Mouse (Mus musculus) mesoderm, embryonic 11.5 days (tissue): Measurements from ENCODE around the gene Kiss1.

Experiments
- DNase-seq: peaks from one replicate; pipeline ENCODE4 v3.0.0-alpha.2; 2012; ENCODE audit warnings: low read depth, low spot score

The Kiss1 gene

GRCm38 (mm10) chr1:133362103-133362502 lies 40.4 kb downstream of the Kiss1 start:
- DNase-seq = no peak

DNA sequence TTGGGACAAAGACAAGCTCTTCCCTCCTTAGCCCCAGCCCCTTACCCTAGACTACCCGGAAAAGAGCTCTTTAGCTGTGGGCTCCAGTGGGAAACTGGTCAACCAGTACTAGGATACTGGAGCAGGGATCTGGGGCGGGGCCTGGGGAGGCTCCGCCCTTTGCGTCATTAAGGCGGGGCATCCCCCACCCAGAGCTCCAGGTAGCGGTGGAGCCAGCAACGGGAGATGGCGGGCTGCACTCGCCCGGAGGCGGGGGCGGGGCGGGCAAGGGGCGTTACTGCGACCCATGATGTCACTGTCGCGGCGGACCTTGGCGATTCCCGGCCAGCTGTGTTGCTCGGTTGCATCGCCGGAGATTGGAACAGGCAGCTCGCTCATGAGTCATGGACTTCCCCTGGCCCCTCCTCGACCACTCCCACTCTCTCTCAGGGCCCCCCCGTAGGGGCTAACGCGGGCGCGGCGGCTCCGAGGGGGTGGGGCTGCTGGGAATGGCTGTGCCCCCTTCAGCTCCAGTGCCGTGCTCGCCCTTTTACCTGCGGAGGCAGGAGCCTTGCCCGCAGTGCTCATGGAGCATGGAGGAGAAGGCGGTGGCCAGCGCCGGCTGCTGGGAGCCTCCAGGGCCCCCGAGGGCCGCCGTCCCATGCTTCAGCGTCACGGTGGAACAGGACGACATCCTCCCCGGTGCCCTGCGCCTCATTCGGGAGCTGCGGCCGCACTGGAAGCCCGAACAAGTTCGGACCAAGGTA lies 41.8 kb downstream of the Kiss1 start, which contains the start of gene Etnk2:
Gene Etnk2 (plus strand): TSS at position 297 of the 746 bp plus-strand sequence.
- peak; percentile 91 for DNase-seq

- DNase-seq = no peak
These were observed 42.5 kb downstream of the Kiss1 start for GRCm38 (mm10) chr1:133364022-133364630.

- DNase-seq = no peak
These were observed 43.2 kb downstream of the Kiss1 start for GRCm38 (mm10) chr1:133364890-133365289.

- DNase-seq = no peak
These were observed 45.4 kb downstream of the Kiss1 start for GRCm38 (mm10) chr1:133366951-133367605.

GRCm38 (mm10) chr1:133367606-133368488 lies 46.2 kb downstream of the Kiss1 start:
- no peak for DNase-seq

DNA sequence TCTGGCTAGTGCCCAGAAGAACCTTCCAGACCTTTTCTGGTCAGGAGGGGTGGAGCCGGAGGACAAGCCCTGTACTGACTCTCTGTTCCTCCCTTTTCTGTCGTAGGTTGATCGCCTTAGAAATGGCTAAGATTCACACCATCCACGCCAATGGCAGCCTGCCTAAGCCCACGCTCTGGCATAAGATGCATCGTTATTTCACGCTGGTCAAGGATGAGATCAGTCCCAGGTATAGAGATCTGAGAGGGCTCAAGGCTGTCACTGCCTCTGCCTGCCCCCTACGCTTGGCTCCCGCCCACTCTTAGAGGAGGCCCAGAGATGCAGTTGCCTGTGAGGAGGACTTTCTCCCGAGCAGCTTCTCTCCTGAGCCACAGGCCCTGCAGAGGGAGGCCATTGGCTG lies 47.0 kb downstream of the Kiss1 start:
- DNase-seq = no peak

GRCm38 (mm10) chr1:133370352-133370751 lies 48.7 kb downstream of the Kiss1 start:
- DNase-seq = no peak

DNA sequence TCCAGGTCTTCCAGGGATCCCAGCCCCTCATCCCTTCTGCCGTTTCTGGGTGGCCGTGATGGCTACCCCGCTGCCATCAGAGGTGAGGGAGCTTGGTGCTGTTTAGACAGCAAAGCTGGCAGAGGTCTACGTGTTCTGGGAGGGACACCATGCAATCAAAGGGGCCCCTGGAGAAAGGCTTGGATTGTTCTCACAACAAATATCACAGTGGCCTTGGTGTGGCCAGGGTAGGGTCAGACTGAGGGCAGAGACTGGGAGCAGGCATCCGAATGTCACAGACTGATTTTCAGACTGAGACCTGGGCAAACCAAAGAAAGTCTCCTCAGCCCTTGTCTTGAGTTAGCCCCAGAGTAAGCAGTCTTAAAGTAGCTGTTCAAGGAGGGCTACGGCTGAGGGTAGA lies 49.8 kb downstream of the Kiss1 start:
- DNase-seq = no peak

DNA sequence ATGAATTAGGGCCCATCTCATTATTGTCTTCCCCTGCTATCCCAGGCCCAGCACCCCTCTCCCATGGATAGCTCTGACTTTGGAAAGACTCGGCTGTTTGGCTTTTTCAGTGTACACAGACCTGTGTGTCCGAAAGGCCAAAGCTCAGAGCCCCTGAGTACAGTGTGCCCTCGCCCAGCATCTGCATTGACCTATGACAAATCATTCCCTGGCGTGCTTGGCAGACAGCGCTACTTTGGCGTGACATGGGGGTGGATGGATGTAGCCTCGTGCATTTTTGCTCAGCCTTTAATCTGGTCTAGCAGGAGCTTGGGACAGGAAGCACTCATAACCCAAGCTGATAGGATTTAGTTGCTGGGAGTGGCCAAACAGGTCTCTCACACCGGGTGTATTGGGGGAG lies 50.4 kb downstream of the Kiss1 start:
- no peak for DNase-seq

DNA sequence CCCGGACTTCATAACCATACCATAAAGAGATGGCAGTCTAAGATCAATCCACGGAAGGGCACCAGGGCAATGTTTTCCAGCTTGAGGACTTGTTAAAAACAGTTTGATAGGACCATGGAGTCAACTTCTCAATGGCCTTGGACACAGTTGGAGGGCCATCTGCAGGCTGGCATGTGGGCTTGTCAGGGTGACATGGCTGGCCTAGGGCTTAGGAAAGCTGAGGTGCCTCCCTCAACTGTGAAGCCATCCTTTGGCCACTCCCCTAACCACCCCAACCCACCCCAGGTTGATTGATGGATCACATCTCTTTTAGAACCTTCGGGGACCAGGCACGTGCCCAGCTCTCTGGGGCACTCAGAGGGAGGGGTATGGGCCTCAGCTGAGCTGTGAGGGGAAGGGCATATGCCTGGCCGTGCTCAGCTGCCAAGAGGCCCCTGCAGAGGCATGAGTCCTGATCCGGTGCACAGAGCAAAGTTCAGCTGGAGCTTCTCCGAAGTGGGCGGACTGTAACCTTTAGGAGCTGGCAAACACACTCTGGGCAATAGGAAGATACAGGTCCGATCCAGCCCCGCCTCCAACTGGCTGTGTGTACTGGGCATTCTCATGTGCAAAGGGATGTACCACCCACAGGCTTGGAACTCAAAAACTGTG lies 54.1 kb downstream of the Kiss1 start:
- DNase-seq = no peak

DNA sequence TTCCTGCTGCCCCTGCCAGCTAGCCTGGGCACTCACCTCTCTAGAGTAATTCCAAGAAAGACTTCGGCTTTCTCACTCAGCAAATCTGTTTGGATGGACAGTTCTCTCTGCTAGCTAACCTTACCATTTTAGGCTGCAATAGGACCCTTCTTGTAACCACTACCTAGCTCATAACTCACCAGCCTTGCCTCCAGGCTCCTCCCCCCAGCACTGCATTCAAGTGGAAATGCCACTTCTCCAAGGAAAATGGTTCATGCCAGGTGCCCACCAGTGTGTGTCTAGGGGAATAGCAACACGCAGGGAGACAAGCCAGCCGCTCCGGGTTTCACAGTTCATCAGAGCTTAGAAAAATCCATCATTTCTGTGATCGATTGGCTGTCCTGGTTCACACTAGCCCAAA lies 55.9 kb downstream of the Kiss1 start:
- DNase-seq = no peak
